Mouse (Mus musculus) midbrain, embryonic 15.5 days (tissue): ENCODE measurements around the gene Abcb9. TPM values are rescaled to one million over a fixed set of nuclear protein-coding genes. Genes with fewer than 3 reads are reported as not detected.
A peak's percentile ranks its signal among the peaks of the same experiment; 100 is the strongest.

Experiments used
- ATAC-seq: fragments of 200-750 bp; cut with Nextera tagmentation; replicated peaks from 2 replicates; pipeline ENCODE4 v1.8.0; 2017; ENCODE audit warnings: moderate TSS enrichment
- H3K27ac ChIP-seq: fragments of 300-500 bp; sonication (generic); 2 replicates; pipeline ENCODE4 v1.5.1; 2015; ENCODE audit warnings: mild to moderate bottlenecking, inconsistent platforms
- H3K27me3 ChIP-seq: fragments of 300-500 bp; sonication (generic); replicated peaks from 2 replicates; pipeline ENCODE4 v1.6.1; 2015; ENCODE audit warnings: inconsistent platforms
- H3K36me3 ChIP-seq: fragments of 300-500 bp; sonication (generic); replicated peaks from 2 replicates; pipeline ENCODE4 v1.6.1; 2015; ENCODE audit warnings: inconsistent platforms
- H3K4me1 ChIP-seq: fragments of 300-500 bp; sonication (generic); 2 replicates; pipeline ENCODE4 v1.6.1; 2015; ENCODE audit warnings: inconsistent platforms
- H3K4me2 ChIP-seq: fragments of 300-500 bp; sonication (generic); 2 replicates; pipeline ENCODE4 v1.6.1; 2015; ENCODE audit warnings: inconsistent platforms, mild to moderate bottlenecking, moderate library complexity
- H3K4me3 ChIP-seq: fragments of 300-500 bp; sonication (generic); 2 replicates; pipeline ENCODE4 v1.5.1; 2015; ENCODE audit warnings: mild to moderate bottlenecking, inconsistent platforms
- H3K9ac ChIP-seq: fragments of 300-500 bp; sonication (generic); 2 replicates; pipeline ENCODE4 v1.6.1; 2015; ENCODE audit warnings: mild to moderate bottlenecking, inconsistent platforms
- H3K9me3 ChIP-seq: fragments of 300-500 bp; sonication (generic); 2 replicates; pipeline ENCODE4 v1.6.1; 2016; ENCODE audit warnings: inconsistent platforms
- WGBS: fragments of 180-500 bp; shearing (Covaris S2); methylation state at CpG from one replicate; pipeline ENCODE4 v1.1.7; 2015; ENCODE audit warnings: mixed read lengths; 5-methylcytosine and 5-hydroxymethylcytosine counted together
- polyA plus RNA-seq: library from polyadenylated mRNA; unstranded; fragments of >200 nt; fragmentation: Nextera tagmentation; extraction: Ambion mirVana; gene quantifications from 2 replicates; pipeline ENCODE4 v1.2.1, GENCODE M21; 2015

Gene Abcb9
- polyA plus RNA-seq, 1 experiment from 2014 or later, result 16.0 TPM

DNA sequence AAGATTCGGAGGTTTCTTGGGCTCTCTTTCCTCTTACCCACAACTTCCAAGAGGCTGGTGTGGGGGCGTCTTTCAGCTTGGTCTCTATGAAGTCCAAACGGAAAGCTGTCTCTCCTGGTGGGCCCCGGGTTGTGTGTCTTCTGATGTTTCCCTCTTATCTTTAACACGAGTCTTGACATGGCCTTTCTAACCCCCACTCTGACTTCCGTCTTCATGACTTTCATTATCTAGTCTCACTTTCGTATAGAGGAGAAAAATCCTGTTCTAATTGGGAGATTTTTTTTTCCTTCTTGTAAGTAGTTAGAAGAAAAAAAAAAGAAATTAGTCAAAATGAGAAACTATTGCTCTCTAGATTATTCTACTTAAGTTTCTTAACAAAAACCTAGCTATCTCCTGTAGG lies 73.2 kb downstream of the Abcb9 start:
- Histone ChIP-seq H3K4me3 (no peak overlapping the region), H3K36me3 (no peaks in the 10 kb centered on the region; the same call in 1 of the 2 replicates), H3K9ac (no peak overlapping the region), H3K27me3 (no peaks in the 10 kb centered on the region), H3K27ac (no peak overlapping the region), H3K4me2 (no peak overlapping the region), H3K4me1 (peaks cover 66% of the 10 kb centered on the region), H3K9me3 (no peaks in the 10 kb centered on the region)
- 80% methylated on average over 7 of the region's 7 CpGs for WGBS
- no peak for ATAC-seq

DNA sequence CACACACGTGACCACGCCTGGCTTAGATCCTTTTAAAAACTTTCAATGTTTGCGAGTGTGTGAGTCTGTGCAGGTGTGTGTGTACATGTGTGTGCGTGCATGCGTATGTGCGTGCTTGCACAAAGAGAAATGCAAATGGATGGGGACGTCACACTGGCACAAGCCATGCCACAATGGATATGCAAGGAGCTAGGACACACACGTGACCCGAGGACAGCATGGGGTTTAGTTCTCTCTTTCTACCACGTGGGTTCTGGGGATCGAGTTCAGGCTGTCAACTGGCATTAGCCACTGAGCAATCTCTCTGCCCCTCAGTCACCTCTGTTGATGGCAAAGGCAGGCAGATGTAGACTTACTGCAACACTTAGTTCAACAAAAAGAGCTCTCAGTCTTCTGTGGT lies 73.9 kb downstream of the Abcb9 start:
- Histone ChIP-seq H3K4me3 (no peak overlapping the region), H3K9ac (no peak overlapping the region), H3K27ac (no peak overlapping the region), H3K9me3 (no peaks in the 10 kb centered on the region), H3K27me3 (no peaks in the 10 kb centered on the region), H3K4me1 (peaks cover 67% of the 10 kb centered on the region), H3K36me3 (no peaks in the 10 kb centered on the region; the same call in 1 of the 2 replicates), H3K4me2 (no peak overlapping the region)
- WGBS, result 71% methylated on average over 11 of the region's 11 CpGs
- ATAC-seq, result no peak

- 88% methylated on average over 11 of the region's 11 CpGs for WGBS
- no peak for ATAC-seq
- Histone ChIP-seq H3K27ac (no peak overlapping the region), H3K4me1 (peaks cover 64% of the 10 kb centered on the region), H3K27me3 (no peaks in the 10 kb centered on the region), H3K9ac (no peak overlapping the region), H3K4me2 (no peak overlapping the region), H3K36me3 (no peaks in the 10 kb centered on the region; the same call in 1 of the 2 replicates), H3K4me3 (no peak overlapping the region), H3K9me3 (no peaks in the 10 kb centered on the region)
Measured at GRCm38 (mm10) chr5:124021148-124021547, 74.5 kb downstream of the Abcb9 start.

GRCm38 (mm10) chr5:124019348-124020216 lies 76.0 kb downstream of the Abcb9 start:
- peak; percentile 43 for ATAC-seq
- H3K9ac ChIP-seq, result no peak overlapping the region

DNA sequence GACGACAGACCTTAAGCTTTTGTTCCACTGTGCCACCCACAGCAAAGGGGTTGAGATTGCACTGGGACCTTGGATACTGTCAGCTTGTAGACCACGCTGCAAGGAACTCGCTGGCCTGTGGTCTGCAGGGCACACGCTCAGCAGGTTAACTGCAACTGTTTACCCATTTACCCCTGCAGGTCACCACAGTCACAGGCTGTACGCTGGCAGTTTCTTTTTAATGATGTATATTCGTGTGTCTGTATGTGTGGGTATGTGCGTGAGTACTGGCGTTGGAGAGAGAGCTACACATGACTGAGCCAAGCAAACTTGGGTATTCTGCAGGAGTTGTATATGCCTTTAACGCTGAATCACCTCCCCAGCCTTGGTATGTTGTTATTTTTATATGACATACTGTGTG lies 76.9 kb downstream of the Abcb9 start:
- peaks cover 54% of the 10 kb centered on the region for H3K4me1 ChIP-seq
- no peak overlapping the region for H3K27ac ChIP-seq
- H3K27me3 ChIP-seq, result no peaks in the 10 kb centered on the region
- H3K9ac ChIP-seq, result no peak overlapping the region
- WGBS, result 72% methylated on average over 9 of the region's 9 CpGs
- ATAC-seq, result no peak
- H3K9me3 ChIP-seq, result no peaks in the 10 kb centered on the region
- no peak overlapping the region for H3K4me2 ChIP-seq
- no peaks in the 10 kb centered on the region; the same call in 1 of the 2 replicates for H3K36me3 ChIP-seq
- H3K4me3 ChIP-seq, result no peak overlapping the region

More at GRCm38 (mm10) chr5:124019348-124020216, 76.0 kb downstream of the Abcb9 start:
- 70% methylated on average over 12 of the region's 12 CpGs for WGBS
- Histone ChIP-seq H3K4me1 (peaks cover 54% of the 10 kb centered on the region), H3K9me3 (no peaks in the 10 kb centered on the region), H3K4me2 (no peak overlapping the region), H3K27ac (peak overlapping the region; percentile 7; the same call in 1 of the 2 replicates), H3K36me3 (no peaks in the 10 kb centered on the region; the same call in 1 of the 2 replicates), H3K27me3 (no peaks in the 10 kb centered on the region), H3K4me3 (no peak overlapping the region)

DNA sequence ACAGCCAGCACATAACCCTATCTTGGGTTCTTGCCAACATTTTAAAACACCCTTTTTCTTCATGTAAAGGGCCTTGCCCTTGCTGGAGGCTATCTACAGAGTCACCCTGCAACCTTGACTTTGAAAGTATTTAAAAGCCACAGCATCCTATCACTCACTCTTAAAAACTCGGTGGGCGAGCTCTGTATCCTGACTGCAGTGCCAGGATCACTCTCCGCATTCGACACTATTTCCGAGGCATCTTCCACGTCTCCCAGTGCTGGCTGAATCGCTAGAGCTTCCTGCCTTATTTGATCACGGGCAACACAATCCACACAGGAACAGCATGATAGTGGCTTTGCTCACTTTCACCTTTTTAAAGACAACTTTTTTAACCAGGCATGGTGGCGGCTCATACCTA lies 77.7 kb downstream of the Abcb9 start:
- Histone ChIP-seq H3K36me3 (no peaks in the 10 kb centered on the region; the same call in 1 of the 2 replicates), H3K9me3 (no peaks in the 10 kb centered on the region), H3K4me3 (no peak overlapping the region), H3K27ac (no peak overlapping the region), H3K4me2 (no peak overlapping the region), H3K27me3 (no peaks in the 10 kb centered on the region), H3K4me1 (peaks cover 56% of the 10 kb centered on the region), H3K9ac (no peak overlapping the region)
- no peak for ATAC-seq
- WGBS, result 78% methylated on average over 9 of the region's 9 CpGs

- H3K36me3 ChIP-seq, result no peaks in the 10 kb centered on the region; the same call in 1 of the 2 replicates
- H3K4me2 ChIP-seq, result no peak overlapping the region
- no peaks in the 10 kb centered on the region for H3K9me3 ChIP-seq
- peaks cover 71% of the 10 kb centered on the region for H3K4me1 ChIP-seq
- no peak overlapping the region for H3K9ac ChIP-seq
- no peak overlapping the region for H3K4me3 ChIP-seq
- no peak overlapping the region for H3K27ac ChIP-seq
- no peak for ATAC-seq
- 82% methylated on average over 7 of the region's 7 CpGs for WGBS
- no peaks in the 10 kb centered on the region for H3K27me3 ChIP-seq
Measured at GRCm38 (mm10) chr5:124016291-124016821, 79.2 kb downstream of the Abcb9 start.

DNA sequence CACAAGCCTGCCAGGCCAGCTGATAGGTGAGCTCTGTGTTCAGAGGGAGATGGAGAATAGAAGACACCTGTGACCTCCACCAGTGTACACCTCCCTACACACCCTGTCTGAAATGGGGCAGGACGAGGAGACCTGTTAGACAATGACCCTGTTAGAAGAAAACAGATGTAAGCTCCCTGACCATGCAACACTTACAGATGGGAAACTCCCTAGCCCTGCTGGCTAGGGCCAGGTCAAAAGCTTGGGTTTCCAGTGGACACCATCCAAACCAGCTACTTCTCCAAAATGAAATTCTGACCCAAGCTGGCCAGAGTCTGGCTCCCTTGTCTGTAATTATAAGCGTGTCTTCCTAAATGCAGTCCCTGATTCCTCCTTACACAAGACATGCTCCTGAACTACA lies 79.9 kb downstream of the Abcb9 start:
- Histone ChIP-seq H3K4me1 (peaks cover 78% of the 10 kb centered on the region), H3K36me3 (no peaks in the 10 kb centered on the region), H3K4me2 (no peak overlapping the region), H3K9me3 (no peaks in the 10 kb centered on the region), H3K27ac (no peak overlapping the region), H3K4me3 (no peak overlapping the region), H3K9ac (no peak overlapping the region), H3K27me3 (no peaks in the 10 kb centered on the region)
- 83% methylated on average over 2 of the region's 2 CpGs for WGBS
- no peak for ATAC-seq

GRCm38 (mm10) chr5:124014791-124015251 lies 80.8 kb downstream of the Abcb9 start:
- Histone ChIP-seq H3K4me3 (no peak overlapping the region), H3K9ac (no peak overlapping the region), H3K4me2 (peak overlapping the region; percentile 14; the same call in 1 of the 2 replicates), H3K27ac (peak overlapping the region; percentile 61), H3K36me3 (no peaks in the 10 kb centered on the region), H3K27me3 (no peaks in the 10 kb centered on the region), H3K4me1 (peaks cover 84% of the 10 kb centered on the region), H3K9me3 (no peaks in the 10 kb centered on the region)
- no peak for ATAC-seq
- WGBS, result 13% methylated on average over 11 of the region's 11 CpGs

GRCm38 (mm10) chr5:124014180-124014579 lies 81.4 kb downstream of the Abcb9 start:
- no peak for ATAC-seq
- WGBS, result 74% methylated on average over 3 of the region's 3 CpGs
- Histone ChIP-seq H3K27ac (peak overlapping the region; percentile 61; the same call in 1 of the 2 replicates), H3K4me3 (no peak overlapping the region), H3K9ac (no peak overlapping the region), H3K4me1 (peaks cover 78% of the 10 kb centered on the region), H3K9me3 (no peaks in the 10 kb centered on the region), H3K4me2 (no peak overlapping the region), H3K27me3 (no peaks in the 10 kb centered on the region), H3K36me3 (peaks cover 4% of the 10 kb centered on the region; the same call in 1 of the 2 replicates)

DNA sequence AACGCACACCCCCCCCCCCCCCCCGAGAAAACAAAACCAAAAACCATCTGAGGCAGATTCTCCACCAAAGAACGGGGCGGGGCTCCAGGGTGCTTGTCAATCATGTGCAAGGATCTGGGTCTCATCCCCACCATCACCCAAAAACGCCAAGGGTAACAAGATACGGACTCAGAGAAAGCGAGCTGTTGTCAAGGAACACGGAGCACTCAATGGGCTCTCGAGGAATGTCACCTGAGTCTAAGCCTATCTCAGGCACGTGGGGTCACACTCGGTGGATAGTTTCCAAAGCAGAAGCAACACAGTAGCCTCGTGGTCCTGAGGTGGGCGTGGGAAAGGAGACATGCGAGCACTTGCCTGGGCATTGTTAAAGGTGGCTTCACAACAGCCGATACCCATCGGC lies 81.9 kb downstream of the Abcb9 start:
- peaks cover 75% of the 10 kb centered on the region for H3K4me1 ChIP-seq
- H3K36me3 ChIP-seq, result peaks cover 8% of the 10 kb centered on the region
- no peak overlapping the region for H3K4me2 ChIP-seq
- WGBS, result 78% methylated on average over 16 of the region's 16 CpGs
- H3K27me3 ChIP-seq, result no peaks in the 10 kb centered on the region
- 0 out of 2 replicates have a peak overlapping the region, but pooled peaks have one; percentile 61 for H3K27ac ChIP-seq
- no peak for ATAC-seq
- no peaks in the 10 kb centered on the region for H3K9me3 ChIP-seq
- H3K4me3 ChIP-seq, result no peak overlapping the region
- H3K9ac ChIP-seq, result no peak overlapping the region

- Histone ChIP-seq H3K27ac (0 out of 2 replicates have a peak overlapping the region, but pooled peaks have one; percentile 1), H3K4me2 (no peak overlapping the region), H3K27me3 (no peaks in the 10 kb centered on the region), H3K4me1 (peaks cover 66% of the 10 kb centered on the region), H3K36me3 (peaks cover 12% of the 10 kb centered on the region), H3K9ac (no peak overlapping the region), H3K4me3 (no peak overlapping the region), H3K9me3 (no peaks in the 10 kb centered on the region)
- ATAC-seq, result no peak
- 83% methylated on average over 10 of the region's 10 CpGs for WGBS
Measured at GRCm38 (mm10) chr5:124012885-124013284, 82.7 kb downstream of the Abcb9 start.
